Mouse (Mus musculus) monocyte, adult 2 months (primary cell): ENCODE results near the gene Zmynd8.

ENCODE experiments used
- DNase-seq, 2 experiments: peaks; one replicate each; pipeline ENCODE4 v3.0.0; 2022; ENCODE audit warnings: low spot score in 2 of 2, low read depth in 1 of 2

The Zmynd8 gene

DNA sequence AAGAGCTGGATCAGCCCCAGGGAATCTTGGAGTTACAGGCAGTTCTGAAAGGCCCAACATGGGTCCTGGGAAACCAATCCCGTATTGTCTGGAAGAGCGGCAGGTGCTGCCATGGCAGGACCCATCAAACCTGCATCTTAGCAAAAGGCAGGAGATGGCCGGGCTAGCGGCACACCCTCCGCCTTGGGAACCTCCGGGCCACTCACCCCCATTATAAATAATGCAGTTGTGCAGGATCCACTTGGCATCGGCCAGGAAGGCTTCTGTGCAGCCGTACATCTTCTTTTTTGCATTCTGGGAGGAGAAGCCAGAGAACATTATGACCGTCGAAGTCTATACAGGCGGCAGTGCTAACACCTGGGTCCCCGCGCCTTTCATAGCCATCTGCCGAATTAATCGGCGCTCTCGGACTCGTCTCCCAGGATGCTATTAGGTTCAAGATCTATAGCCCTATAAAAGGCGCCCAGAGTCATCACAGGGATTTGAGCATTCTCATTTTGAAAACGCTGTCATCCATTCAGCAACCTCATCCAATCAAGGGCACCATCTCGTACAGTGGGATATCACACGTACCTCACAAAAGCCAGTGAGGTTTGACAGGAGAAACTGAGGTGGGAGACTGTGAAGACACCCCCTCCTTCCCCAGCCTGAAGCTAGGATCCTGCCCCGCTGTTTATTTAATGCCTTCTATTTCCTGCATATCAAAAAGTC, 60.1 kb downstream of the Zmynd8 start:
- no peak for DNase-seq

DNA sequence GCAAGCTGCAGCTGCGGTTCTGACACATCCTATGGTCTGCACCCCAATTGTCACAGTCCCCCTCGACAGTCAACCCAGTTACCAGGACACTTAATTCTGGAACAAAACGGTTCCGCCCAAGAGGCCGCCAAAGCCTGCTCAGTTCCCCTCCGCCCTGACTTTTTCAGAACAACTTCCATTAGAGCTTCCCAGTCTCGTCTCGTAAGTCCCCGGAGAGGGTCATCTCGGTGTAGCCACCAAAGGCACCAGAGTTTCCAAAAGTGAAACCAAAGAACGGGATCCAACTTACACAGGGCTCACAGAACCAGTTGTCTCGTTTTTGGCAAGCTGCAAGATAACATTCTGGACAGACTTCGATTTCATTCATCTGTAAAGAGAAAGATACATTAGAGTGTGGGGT, 64.2 kb downstream of the Zmynd8 start:
- no peak for DNase-seq

DNA sequence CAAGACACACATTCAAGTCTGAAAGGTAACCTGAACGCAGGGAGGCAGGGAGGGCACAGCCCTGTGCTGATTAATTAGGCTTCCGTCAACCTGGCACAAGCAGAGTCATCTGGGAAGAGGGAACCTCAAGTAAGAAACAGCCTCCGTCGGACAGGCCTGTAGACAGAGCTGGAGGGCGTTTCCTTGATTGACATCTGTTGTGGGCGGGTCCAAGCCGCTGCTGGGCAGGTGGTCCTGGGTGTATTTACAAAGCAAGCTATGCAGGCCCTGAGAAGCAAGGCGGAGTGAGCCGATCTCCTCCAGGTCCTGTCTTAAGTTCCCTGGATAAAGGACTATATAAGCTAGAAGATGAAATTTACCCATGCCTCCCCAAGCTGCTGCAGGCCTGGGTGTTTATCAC, 65.3 kb downstream of the Zmynd8 start:
- DNase-seq = no peak

DNA sequence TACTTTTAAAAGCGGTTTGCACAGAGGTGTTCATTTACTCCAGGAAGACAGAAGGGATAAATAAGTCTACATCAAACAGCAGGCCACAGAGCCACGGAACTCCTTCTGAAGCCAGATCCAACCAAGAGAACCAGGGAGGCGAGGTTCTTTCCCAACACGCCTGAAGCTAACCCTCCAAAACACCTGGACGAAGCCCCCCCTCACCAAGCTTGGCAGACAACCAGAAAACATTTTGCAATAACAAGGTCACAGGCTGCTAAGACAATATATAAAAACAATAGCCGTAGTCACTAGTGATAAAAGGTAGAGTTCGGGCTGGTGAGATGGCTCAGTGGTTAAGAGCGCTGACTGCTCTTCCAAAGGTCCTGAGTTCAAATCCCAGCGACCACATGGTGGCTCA, 66.1 kb downstream of the Zmynd8 start:
- DNase-seq = no peak

DNA sequence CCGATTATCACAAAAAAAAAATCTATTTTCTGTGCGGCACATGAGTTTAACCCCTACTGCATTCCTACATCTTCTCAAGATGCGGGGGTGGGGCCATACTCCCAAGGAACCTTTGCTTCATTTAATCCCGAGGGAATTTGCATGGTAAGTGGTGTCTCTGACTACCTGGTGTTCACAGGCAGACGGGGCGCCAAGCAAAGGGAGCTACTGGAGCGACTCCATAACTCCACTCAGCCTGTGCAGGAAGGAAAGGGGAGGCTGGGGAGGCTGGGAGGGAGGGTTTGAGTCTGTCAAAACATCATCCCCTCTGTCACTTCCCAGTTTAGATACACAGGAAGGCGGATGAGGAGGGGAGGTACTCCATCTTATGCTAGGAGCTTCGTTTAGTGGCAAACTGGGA, 66.5 kb downstream of the Zmynd8 start:
- no peak for DNase-seq

DNA sequence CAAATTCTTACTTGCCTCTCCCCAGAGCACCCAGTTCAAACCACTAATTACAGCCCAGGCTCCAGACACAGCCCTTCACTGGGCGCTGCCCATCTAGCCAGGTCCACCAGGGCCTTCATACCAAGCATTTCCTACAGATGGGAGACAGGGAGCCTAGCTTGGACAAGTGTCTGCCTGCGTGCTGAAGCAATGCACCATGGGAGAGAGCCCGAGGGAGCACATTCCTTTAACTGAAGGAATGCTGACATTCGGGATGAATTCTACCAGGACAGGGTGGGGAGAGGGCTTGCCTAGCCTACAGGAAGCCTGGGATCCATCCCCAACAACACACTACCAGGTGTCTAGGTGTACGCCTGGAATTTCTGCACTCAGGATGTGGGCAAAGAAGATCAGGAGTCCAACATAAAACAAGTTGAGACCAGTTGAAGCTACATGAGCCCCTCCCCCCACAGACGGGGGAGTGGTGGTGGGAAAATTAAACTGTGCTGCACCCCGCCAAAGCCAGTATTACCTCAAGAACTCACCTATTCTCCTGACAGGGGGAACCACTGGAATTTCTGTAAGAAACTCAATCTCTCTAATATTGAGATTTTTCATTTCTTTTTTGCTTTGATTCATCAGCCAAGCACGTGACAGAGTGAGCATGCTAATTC, 67.1 kb downstream of the Zmynd8 start:
- no peak for DNase-seq

DNA sequence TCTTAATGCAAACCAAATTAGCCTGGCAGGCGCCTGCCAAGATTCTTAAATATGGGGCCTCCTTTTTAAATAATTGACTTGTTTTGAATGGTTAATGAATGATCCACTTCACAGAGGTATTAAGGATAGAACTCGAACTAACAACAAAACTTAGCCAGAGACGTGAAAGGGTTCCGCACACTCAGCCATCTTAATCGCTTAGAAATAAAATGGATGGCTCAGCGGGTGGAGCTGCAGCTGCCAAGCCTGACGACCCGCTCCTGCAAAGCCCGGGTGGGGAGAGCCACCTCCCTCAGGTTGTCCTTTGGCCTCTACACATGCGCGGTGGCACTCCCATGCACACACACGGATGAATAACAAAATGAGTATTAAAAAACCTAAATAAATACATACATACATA, 70.0 kb downstream of the Zmynd8 start:
- DNase-seq = no peak

DNA sequence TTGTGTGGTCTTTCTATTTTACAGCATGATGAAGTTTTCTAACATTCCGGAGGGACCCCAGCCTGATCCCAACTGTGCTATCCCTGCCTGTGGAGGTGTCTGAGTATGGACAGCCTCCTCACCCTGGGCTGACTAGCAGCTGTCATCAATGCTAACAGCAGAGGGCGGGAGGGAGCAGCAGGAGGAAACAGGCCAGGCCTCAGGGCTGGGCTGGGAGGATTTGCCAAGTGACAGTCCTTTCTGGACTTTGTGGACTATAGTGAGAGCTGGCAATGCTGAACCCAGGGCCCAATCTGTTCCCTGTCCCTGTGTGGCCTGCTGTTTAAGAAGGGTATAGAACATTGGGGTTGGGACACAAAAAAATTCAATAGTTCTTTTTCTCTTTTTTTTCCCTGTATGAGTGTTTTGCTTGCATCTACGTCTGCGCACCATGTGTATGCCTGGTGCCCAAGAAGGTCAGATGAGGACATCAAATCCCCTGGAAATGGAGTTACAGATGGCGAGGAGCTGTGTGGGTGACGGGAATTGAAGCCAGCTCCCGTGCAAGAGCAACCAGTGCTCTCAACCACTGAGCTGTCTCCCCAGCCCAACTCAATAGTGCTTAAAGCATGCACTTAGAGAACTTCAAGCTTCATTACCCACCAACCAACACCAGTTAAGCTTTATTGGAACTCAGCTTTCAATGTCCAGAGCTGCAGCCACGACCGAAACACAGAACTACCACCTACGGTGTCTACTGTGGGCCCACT, 72.7 kb downstream of the Zmynd8 start:
- DNase-seq = no peak

DNA sequence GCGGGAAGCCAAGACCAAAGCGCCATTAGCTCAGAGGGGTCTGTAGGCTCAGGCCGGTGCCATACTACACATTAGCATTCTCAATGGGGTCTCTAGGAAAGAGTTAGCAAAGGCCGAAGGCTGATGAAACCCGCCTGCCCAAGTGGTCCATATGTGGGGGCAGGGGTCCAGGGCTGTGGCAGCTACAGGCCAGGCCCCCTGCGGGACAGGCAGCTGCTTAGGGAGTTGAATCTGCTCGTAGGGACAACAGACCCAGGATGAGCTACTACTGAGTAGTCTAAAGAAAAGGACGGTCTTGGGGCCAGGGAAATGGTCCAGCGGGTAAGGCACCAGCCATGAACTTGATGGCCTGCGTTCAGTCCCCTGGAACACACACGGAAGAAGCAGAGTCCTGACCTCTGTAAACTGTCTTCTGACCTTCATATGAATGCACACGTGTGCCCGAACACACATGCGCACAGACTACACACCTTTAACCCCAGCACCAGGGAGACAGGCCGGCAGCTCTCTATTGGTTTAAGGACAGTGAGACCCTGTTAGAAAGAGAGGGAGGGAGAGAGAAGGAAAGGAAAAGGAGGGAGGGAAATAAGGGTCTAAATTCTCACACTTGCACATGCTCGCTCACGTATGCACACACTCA, 73.4 kb downstream of the Zmynd8 start:
- DNase-seq = no peak

DNA sequence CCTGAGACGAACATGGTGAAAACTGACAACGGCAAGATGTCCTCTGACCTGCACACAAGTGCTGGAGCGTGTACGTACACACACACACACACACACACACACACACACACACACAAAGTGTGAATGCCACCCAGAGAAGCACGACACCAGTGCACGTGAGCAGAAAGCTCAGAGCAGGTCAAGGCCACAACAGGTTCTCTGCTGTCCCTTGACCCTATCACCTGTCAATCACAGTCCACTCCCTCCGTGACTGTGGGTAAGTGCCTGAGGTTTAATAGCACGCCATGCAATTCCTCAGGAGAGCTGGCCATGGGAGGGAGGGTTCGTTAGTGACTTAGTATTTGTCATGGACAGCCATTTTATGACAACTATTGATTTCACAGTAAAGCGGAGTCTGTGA, 74.0 kb downstream of the Zmynd8 start:
- no peak for DNase-seq

DNA sequence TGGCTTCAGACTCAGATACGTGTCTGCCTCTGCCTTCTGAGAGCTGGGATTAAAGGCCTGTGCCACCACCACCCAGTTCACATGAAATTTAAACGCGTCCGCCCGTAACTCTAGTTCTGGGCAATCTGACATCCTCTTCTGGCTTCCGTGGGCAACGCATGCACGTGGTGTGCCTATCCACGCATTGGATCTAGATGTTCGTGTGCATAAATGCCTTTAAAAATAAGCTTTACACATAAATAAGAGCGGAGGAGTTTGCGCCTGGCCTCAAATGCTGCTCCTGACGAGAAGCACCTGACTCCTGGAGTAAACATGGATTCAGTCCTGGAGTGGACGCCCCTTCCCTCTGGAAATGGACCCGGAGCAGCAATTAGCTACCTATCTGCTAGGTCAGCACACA, 76.3 kb downstream of the Zmynd8 start:
- no peak for DNase-seq

DNA sequence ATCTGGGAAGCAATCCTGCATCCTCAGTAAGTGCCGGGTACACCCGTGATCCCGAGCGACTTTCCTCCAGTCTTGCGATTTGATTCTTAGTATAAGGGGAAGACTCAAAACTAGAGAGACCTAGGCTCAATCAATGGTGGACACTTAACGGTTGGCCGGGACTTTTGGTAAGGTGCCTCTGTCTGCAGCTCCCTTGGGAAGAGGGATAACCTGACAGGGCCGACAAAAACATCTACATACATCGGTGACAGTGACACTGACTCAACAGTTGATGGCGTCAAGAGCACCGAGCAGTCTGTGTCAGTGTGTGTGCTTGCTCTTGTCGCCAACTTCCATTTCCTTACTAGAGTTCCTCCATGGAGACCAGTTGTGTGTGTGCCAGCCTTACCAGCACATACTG, 77.1 kb downstream of the Zmynd8 start:
- no peak for DNase-seq

DNA sequence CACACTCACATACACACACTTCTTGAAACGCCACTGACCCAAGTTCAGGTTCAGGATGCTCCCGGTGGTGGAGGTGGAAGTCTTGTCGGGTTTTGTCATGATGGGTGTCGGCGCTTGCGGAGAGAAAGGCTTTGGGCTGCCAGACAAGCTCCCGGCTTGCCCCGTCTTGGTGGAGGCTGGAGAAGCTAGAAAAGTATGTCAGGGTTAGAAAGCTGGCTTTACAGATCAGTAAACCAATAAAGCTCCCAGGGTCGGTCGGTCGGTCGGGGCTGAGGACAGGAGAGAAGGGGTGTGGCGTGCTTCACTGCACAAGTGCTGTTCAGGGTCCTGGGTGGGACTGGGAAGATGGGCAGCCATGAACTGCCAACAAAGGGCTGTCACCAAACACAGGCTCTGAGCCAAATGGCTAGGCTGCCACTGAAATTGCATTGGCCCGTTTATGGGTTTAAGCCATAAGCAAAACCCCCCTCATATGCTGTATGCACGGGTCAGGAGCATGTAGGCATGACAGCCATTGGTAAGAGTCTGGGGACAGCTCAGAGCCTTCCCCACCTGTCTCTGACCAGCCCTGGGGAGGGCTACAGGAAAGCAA, 78.2 kb downstream of the Zmynd8 start:
- DNase-seq = no peak

DNA sequence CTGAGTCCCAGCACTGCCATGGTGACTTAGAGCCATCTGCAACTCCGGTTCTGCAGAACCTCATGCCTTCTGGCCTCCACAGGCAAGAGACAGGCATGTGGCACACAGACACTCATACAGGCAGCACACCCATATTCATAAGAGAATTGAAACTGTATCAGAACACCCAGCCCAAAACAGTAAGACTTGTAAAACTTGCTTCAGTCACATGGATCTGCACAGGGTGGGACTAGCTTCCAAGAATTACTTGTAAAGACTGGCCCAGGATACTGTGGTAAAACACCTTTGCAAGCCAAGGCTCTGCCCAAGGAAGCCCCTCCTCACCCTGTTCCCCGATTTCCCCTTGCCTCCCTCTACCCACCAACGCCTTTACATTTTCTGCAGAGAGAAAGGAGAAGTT, 78.7 kb downstream of the Zmynd8 start:
- no peak for DNase-seq

DNA sequence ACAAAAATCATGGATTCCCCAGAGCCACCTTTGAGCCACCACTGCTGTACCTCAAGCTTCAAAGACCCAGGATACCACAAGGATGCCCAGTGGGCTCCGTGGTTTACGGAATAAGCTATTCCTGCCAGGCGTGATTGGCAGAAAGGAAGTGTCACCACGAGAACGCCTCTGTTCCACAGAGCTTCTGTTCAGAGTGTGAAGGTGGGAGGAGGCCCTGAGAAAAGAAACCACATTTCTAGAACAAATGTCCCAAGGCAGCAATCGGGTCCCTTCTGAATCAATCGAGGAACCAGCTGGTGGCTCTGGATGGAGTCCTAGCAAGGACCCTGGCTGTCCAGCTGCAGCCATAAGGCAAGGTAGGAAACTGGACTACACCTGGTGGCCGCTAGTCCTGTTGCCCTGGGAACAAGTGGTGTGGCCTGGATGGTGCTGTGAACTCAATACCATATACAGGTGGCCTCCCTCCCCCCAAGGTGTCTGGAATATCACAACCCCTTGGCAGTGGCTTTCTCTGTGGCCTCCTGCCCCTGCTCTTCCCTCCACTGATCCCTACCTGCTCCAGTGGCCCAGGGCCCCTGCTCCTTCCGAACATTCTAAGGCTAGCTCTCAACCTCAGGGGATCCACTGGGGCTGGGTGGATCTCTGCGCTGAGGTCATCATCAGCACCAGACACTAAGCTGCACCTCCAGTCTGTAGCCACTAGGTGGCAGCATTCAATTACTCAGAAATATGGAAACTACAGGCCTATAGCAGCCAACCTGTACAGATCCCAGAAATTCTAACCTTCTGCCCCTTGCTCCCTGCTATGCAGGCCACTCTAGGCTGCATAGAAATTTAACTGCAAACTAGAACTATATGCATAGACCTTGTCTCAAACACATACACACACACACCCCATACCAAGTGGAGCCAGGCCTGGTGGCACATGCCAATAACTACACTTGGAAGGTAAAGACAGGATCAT, 79.5 kb downstream of the Zmynd8 start:
- peak in 1 of 2 experiments; percentile 40 for DNase-seq

DNA sequence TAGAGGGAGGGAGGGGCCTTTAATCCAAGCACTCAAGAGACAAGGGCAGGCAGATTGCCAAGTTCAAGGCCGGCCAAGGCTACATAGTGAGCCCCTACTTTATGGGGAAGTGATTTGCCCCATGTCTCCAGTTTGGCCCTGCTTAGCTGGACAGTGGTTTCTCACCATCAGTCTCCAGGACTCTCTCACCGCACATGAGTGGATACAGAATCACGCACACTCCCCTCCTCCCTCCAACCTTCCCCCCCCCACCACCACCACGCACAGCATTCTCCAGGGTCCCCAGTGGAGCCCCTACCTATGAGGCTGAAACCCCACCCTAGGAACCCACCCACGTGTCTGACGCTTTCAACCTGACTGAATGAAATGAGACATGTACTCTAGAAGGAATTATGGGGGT, 80.2 kb downstream of the Zmynd8 start:
- DNase-seq = no peak

DNA sequence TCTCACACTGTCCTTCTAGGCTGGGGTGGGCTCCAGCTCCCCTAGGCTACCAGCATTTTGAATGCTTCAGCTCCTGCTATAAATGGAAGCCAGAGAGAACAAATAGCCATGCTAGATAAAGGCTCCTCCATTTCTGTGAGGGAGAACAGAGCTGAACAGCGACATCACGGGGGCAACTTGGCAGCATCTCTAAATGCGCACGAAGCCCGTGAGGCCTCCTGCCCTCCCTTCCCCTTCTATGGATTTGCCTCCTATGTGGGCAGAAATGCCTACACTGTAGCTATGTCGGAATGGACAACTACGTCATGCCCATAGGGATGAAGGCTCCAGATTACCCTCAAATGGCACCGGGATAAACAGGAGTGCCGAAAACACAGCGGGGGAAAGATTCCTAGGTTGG, 81.4 kb downstream of the Zmynd8 start:
- DNase-seq = no peak

DNA sequence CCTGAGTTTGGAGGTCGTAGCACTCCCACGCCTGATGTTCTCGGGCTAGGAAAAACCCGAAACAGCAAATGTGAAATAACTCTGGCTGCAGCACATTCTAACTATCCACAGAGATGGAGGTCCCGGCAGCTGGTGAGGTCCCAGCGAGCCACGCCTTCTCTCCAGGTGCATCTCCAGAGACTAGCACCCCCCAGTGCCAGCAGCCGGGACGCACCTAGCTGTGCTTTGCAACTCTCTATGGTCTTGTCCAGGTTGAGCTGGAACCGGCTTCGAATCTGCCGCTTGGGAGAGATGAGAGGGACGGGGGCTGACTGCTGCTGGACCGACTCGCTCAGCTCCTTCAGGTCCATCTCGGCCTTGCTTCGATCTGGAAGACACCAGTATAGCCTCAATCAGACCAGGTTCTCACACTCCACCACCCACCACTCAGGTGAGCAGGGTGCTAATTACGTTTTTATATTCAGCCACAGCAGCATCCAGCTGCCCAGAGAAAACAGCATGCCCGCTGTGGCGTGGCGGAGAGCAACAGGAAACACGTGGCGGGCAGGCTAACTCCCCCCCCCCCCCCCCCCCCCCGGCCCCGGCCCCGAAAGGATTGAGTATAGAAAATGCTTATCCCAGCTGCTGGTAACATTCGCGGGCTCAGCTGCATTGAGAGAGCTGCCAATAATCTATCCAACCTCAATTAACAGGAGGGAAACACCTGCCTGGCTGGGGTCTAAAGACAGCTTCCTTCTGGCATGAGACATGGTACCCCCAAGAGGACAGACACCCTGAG, 83.5 kb downstream of the Zmynd8 start:
- DNase-seq = no peak

DNA sequence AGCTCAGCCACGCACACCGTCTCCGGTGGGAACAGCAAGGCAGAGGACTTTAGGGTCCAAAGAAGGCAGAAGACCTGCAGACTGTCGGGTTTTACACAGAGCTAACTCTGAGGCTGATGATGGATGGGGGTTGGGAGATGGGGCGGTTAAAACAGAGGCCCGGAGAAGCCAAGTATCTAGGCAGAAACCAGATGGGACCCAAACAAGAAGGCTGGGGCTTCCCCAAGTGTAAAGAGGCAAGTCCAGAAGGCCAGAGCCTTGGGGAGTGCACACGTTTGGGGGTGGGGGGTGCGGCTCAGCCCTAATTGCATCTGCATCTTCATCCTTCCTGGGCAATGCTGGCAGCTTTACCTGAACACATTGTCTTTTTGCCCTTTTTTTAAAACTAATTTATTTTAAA, 85.9 kb downstream of the Zmynd8 start:
- DNase-seq = no peak

DNA sequence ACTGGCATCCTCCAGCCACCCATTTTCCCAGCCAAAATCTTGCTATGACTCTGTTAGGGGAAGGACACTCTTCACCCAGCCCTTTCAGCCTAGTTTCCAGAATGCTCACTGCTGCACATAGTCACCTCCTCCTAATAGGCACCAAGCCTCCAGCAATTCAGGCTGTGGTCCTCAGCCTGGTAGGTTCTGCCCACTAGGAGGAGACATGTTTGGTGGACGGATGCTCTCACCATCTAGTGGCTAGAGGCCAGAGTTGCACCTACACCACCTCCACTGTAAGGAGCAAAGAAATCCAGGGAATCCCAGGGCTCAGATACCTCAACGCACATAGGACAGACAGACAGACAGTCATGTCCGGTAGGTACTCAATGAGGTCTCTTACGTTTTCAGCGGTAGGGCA, 87.3 kb downstream of the Zmynd8 start:
- peak in 1 of 2 experiments; percentile 48 for DNase-seq
